Mouse (Mus musculus) embryo, embryonic 11 days (tissue): ENCODE results near the gene Tut7.
"Not testable (repeated sequence)": the region's sequence is repeated elsewhere in the genome, so short reads cannot be mapped to it uniquely, and the experiment has no call there.

ENCODE experiments used
- DNase-seq: peaks from one replicate; pipeline ENCODE4 v3.0.0-alpha.2; 2015

Tut7 gene

GRCm38 (mm10) chr13:59822507-59823462 is at the start of gene Tut7:
Gene Tut7, minus strand, starts transcription at chr13:59823147.
- peak; percentile 98 for DNase-seq

- DNase-seq = no peak
Observed at GRCm38 (mm10) chr13:59872446-59872845, 49.5 kb upstream of the Tut7 start.

GRCm38 (mm10) chr13:59870004-59870403 is 47.1 kb upstream of the Tut7 start:
- DNase-seq = no peak

- DNase-seq = no peak
Observed at GRCm38 (mm10) chr13:59868011-59868649, 45.2 kb upstream of the Tut7 start.

- no peak for DNase-seq
Observed at GRCm38 (mm10) chr13:59867103-59867502, 44.2 kb upstream of the Tut7 start.

GRCm38 (mm10) chr13:59859515-59859914 is 36.6 kb upstream of the Tut7 start:
- no peak for DNase-seq

- DNase-seq = peak; percentile 76
Observed at GRCm38 (mm10) chr13:59856286-59857070, 33.5 kb upstream of the Tut7 start.

- DNase-seq = no peak
Observed at GRCm38 (mm10) chr13:59853471-59853870, 30.5 kb upstream of the Tut7 start.

GRCm38 (mm10) chr13:59850373-59850772 is 27.4 kb upstream of the Tut7 start:
- DNase-seq = no peak

- DNase-seq = no peak
Observed at GRCm38 (mm10) chr13:59844661-59845060, 21.7 kb upstream of the Tut7 start.

- no peak for DNase-seq
Observed at GRCm38 (mm10) chr13:59843976-59844375, 21.0 kb upstream of the Tut7 start.

GRCm38 (mm10) chr13:59842226-59843210 is 19.6 kb upstream of the Tut7 start:
- peak; percentile 89 for DNase-seq

- DNase-seq = not testable (repeated sequence)
Observed at GRCm38 (mm10) chr13:59841761-59842160, 18.8 kb upstream of the Tut7 start.

- DNase-seq = peak; percentile 90
Observed at GRCm38 (mm10) chr13:59840429-59841169, 17.7 kb upstream of the Tut7 start.

- DNase-seq = no peak
Observed at GRCm38 (mm10) chr13:59839356-59839755, 16.4 kb upstream of the Tut7 start.

GRCm38 (mm10) chr13:59838464-59838863 is 15.5 kb upstream of the Tut7 start:
- DNase-seq = no peak

GRCm38 (mm10) chr13:59836811-59837210 is 13.9 kb upstream of the Tut7 start:
- no peak for DNase-seq

GRCm38 (mm10) chr13:59836101-59836798 is 13.3 kb upstream of the Tut7 start:
- no peak for DNase-seq

GRCm38 (mm10) chr13:59834786-59835452 is 12.0 kb upstream of the Tut7 start:
- no peak for DNase-seq

GRCm38 (mm10) chr13:59832871-59833270 is 9.9 kb upstream of the Tut7 start:
- no peak for DNase-seq
